Mouse (Mus musculus) midbrain, embryonic 12.5 days (tissue): ENCODE measurements at regions not wholly inside any gene's neighbourhood (a gene's known extent, or its start where the extent isn't known, plus 50 kb on each side); places are given as distances from the start of the nearest gene placed in this dataset.

Source experiments
- ATAC-seq: fragments of 200-750 bp; cut with Nextera tagmentation; 2 replicates; pipeline ENCODE4 v1.8.0; 2017; ENCODE audit warnings: low read depth, moderate TSS enrichment, moderate library complexity; ENCODE audit not compliant: low FRiP score
- H3K27ac ChIP-seq: fragments of 300-500 bp; sonication (generic); replicated peaks from 2 replicates; pipeline ENCODE4 v1.5.1; 2016; ENCODE audit warnings: mild to moderate bottlenecking
- H3K27me3 ChIP-seq: fragments of 300-500 bp; sonication (generic); 2 replicates; pipeline ENCODE4 v1.6.1; 2016; ENCODE audit warnings: mild to moderate bottlenecking
- H3K36me3 ChIP-seq: fragments of 300-500 bp; sonication (generic); 2 replicates; pipeline ENCODE4 v1.6.1; 2016
- H3K4me1 ChIP-seq: fragments of 300-500 bp; sonication (generic); 2 replicates; pipeline ENCODE4 v1.6.1; 2016
- H3K4me2 ChIP-seq: fragments of 300-500 bp; sonication (generic); replicated peaks from 2 replicates; pipeline ENCODE4 v1.6.1; 2016; ENCODE audit warnings: mild to moderate bottlenecking, moderate library complexity
- H3K4me3 ChIP-seq: fragments of 300-500 bp; sonication (generic); 2 replicates; pipeline ENCODE4 v1.5.1; 2016; ENCODE audit warnings: mild to moderate bottlenecking
- H3K9ac ChIP-seq: fragments of 300-500 bp; sonication (generic); replicated peaks from 2 replicates; pipeline ENCODE4 v1.6.1; 2016; ENCODE audit warnings: mild to moderate bottlenecking, moderate library complexity
- H3K9me3 ChIP-seq: fragments of 300-500 bp; sonication (generic); 2 replicates; pipeline ENCODE4 v1.6.1; 2016; ENCODE audit warnings: mild to moderate bottlenecking
- WGBS: fragments of 180-500 bp; shearing (Covaris S2); methylation state at CpG from one replicate; pipeline ENCODE4 v1.1.7; 2016; 5-methylcytosine and 5-hydroxymethylcytosine counted together

GRCm38 (mm10) chr7:51722420-51722819, 100.6 kb downstream of the Slc17a6 start:
- Histone ChIP-seq H3K27me3 (no peaks in the 10 kb centered on the region), H3K4me2 (no peak overlapping the region), H3K9me3 (no peaks in the 10 kb centered on the region), H3K4me1 (no peaks in the 10 kb centered on the region), H3K9ac (no peak overlapping the region), H3K36me3 (no peaks in the 10 kb centered on the region), H3K4me3 (no peak overlapping the region), H3K27ac (no peak overlapping the region)
- no peak for ATAC-seq
- WGBS, result 83% methylated on average over 5 of the region's 5 CpGs

- Histone ChIP-seq H3K4me1 (no peaks in the 10 kb centered on the region), H3K27ac (no peak overlapping the region), H3K4me3 (no peak overlapping the region), H3K9ac (no peak overlapping the region), H3K9me3 (no peaks in the 10 kb centered on the region), H3K4me2 (no peak overlapping the region), H3K36me3 (no peaks in the 10 kb centered on the region), H3K27me3 (no peaks in the 10 kb centered on the region)
- 88% methylated on average over 5 of the region's 5 CpGs for WGBS
- no peak for ATAC-seq
These were observed 102.1 kb downstream of the Slc17a6 start for GRCm38 (mm10) chr7:51723955-51724354.

GRCm38 (mm10) chr7:51736285-51736684, 114.5 kb downstream of the Slc17a6 start:
- Histone ChIP-seq H3K9me3 (no peaks in the 10 kb centered on the region), H3K27ac (peak overlapping the region; percentile 74), H3K4me2 (no peak overlapping the region), H3K36me3 (no peaks in the 10 kb centered on the region), H3K4me1 (0 out of 2 replicates have a peak, but pooled peaks cover 2% of the 10 kb centered on the region), H3K4me3 (no peak overlapping the region), H3K9ac (no peak overlapping the region), H3K27me3 (no peaks in the 10 kb centered on the region)
- ATAC-seq, result peak; percentile 74; the same call in 1 of the 2 replicates
- 58% methylated on average over 2 of the region's 2 CpGs for WGBS

- no peak overlapping the region for H3K4me2 ChIP-seq
- H3K4me3 ChIP-seq, result no peak overlapping the region
- 49% methylated on average over 5 of the region's 5 CpGs for WGBS
- no peaks in the 10 kb centered on the region for H3K9me3 ChIP-seq
- 0 out of 2 replicates have a peak, but pooled peaks cover 2% of the 10 kb centered on the region for H3K4me1 ChIP-seq
- H3K9ac ChIP-seq, result no peak overlapping the region
- H3K27me3 ChIP-seq, result no peaks in the 10 kb centered on the region
- H3K27ac ChIP-seq, result peak overlapping the region; percentile 63; the same call in 1 of the 2 replicates
- ATAC-seq, result peak; percentile 48
- no peaks in the 10 kb centered on the region for H3K36me3 ChIP-seq
These were observed 117.8 kb downstream of the Slc17a6 start for GRCm38 (mm10) chr7:51739590-51739989.

- H3K4me1 ChIP-seq, result peaks cover 5% of the 10 kb centered on the region; the same call in 1 of the 2 replicates
- H3K4me2 ChIP-seq, result no peak overlapping the region
- no peak overlapping the region for H3K9ac ChIP-seq
- H3K27ac ChIP-seq, result peak overlapping the region; percentile 61
- no peaks in the 10 kb centered on the region; the same call in 1 of the 2 replicates for H3K27me3 ChIP-seq
- H3K9me3 ChIP-seq, result no peaks in the 10 kb centered on the region
- 84% methylated on average over 5 of the region's 5 CpGs for WGBS
- peak; percentile 50; the same call in 1 of the 2 replicates for ATAC-seq
- no peaks in the 10 kb centered on the region for H3K36me3 ChIP-seq
- H3K4me3 ChIP-seq, result no peak overlapping the region
These were observed 119.1 kb downstream of the Slc17a6 start for GRCm38 (mm10) chr7:51740928-51741327.

GRCm38 (mm10) chr7:51742720-51743119, 119.1 kb upstream of the Gas2 start:
- H3K36me3 ChIP-seq, result no peaks in the 10 kb centered on the region
- ATAC-seq, result no peak
- H3K27me3 ChIP-seq, result no peaks in the 10 kb centered on the region; the same call in 1 of the 2 replicates
- H3K9me3 ChIP-seq, result no peaks in the 10 kb centered on the region
- no peak overlapping the region for H3K27ac ChIP-seq
- H3K4me3 ChIP-seq, result no peak overlapping the region
- no peak overlapping the region for H3K4me2 ChIP-seq
- WGBS, result 92% methylated on average over 2 of the region's 2 CpGs
- no peak overlapping the region for H3K9ac ChIP-seq
- H3K4me1 ChIP-seq, result peaks cover 3% of the 10 kb centered on the region; the same call in 1 of the 2 replicates

- 85% methylated on average over 3 of the region's 3 CpGs for WGBS
- Histone ChIP-seq H3K4me2 (no peak overlapping the region), H3K4me1 (peaks cover 14% of the 10 kb centered on the region), H3K27me3 (no peaks in the 10 kb centered on the region; the same call in 1 of the 2 replicates), H3K9ac (no peak overlapping the region), H3K27ac (0 out of 2 replicates have a peak overlapping the region, but pooled peaks have one; percentile 10), H3K36me3 (no peaks in the 10 kb centered on the region), H3K4me3 (no peak overlapping the region), H3K9me3 (no peaks in the 10 kb centered on the region)
- no peak for ATAC-seq
These were observed 116.2 kb upstream of the Gas2 start for GRCm38 (mm10) chr7:51745598-51745997.

- Histone ChIP-seq H3K4me3 (peak overlapping the region; percentile 22), H3K36me3 (no peaks in the 10 kb centered on the region), H3K9me3 (no peaks in the 10 kb centered on the region), H3K9ac (no peak overlapping the region), H3K4me1 (peaks cover 14% of the 10 kb centered on the region), H3K4me2 (peak overlapping the region; percentile 51), H3K27ac (peak overlapping the region; percentile 94), H3K27me3 (no peaks in the 10 kb centered on the region; the same call in 1 of the 2 replicates)
- WGBS, result 19% methylated on average over 10 of the region's 10 CpGs
- peak; percentile 93 for ATAC-seq
These were observed 113.0 kb upstream of the Gas2 start for GRCm38 (mm10) chr7:51748633-51749303.

- H3K27ac ChIP-seq, result peak overlapping the region; percentile 94
- H3K4me1 ChIP-seq, result peaks cover 14% of the 10 kb centered on the region
- H3K4me2 ChIP-seq, result peak overlapping the region; percentile 51
- no peak overlapping the region for H3K9ac ChIP-seq
- no peaks in the 10 kb centered on the region for H3K9me3 ChIP-seq
- WGBS, result 38% methylated on average over 14 of the region's 14 CpGs
- H3K36me3 ChIP-seq, result no peaks in the 10 kb centered on the region
- ATAC-seq, result peak; percentile 75
- H3K4me3 ChIP-seq, result peak overlapping the region; percentile 22; the same call in 1 of the 2 replicates
- no peaks in the 10 kb centered on the region; the same call in 1 of the 2 replicates for H3K27me3 ChIP-seq
These were observed 112.3 kb upstream of the Gas2 start for GRCm38 (mm10) chr7:51749304-51750129.

GRCm38 (mm10) chr7:51750271-51750670, 111.5 kb upstream of the Gas2 start:
- Histone ChIP-seq H3K27me3 (no peaks in the 10 kb centered on the region; the same call in 1 of the 2 replicates), H3K4me3 (no peak overlapping the region), H3K27ac (peak overlapping the region; percentile 94), H3K4me2 (0 out of 2 replicates have a peak overlapping the region, but pooled peaks have one; percentile 51), H3K4me1 (peaks cover 14% of the 10 kb centered on the region), H3K36me3 (no peaks in the 10 kb centered on the region), H3K9me3 (no peaks in the 10 kb centered on the region), H3K9ac (no peak overlapping the region)
- no peak for ATAC-seq
- WGBS, result 81% methylated on average over 1 of the region's 1 CpGs

- Histone ChIP-seq H3K9me3 (no peaks in the 10 kb centered on the region), H3K27ac (no peak overlapping the region), H3K27me3 (no peaks in the 10 kb centered on the region; the same call in 1 of the 2 replicates), H3K4me2 (no peak overlapping the region), H3K36me3 (no peaks in the 10 kb centered on the region), H3K4me3 (no peak overlapping the region), H3K9ac (no peak overlapping the region), H3K4me1 (peaks cover 11% of the 10 kb centered on the region)
- ATAC-seq, result no peak
- WGBS, result 77% methylated on average over 11 of the region's 11 CpGs
These were observed 108.8 kb upstream of the Gas2 start for GRCm38 (mm10) chr7:51753062-51753461.
